Mouse (Mus musculus) olfactory bulb, adult 2 months (tissue): ENCODE measurements at regions not wholly inside any gene's neighbourhood (a gene's known extent, or its start where the extent isn't known, plus 50 kb on each side); places are given as distances from the start of the nearest gene placed in this dataset.
"Not testable (repeated sequence)": the region's sequence is repeated elsewhere in the genome, so short reads cannot be mapped to it uniquely, and the experiment has no call there.

ENCODE experiments used
- CTCF ChIP-seq: fragments of 200-500 bp; IDR thresholded peaks from 2 replicates; pipeline ENCODE4 v1.5.1; 2012; ENCODE audit warnings: low read depth, mild to moderate bottlenecking, low read length, moderate library complexity; ENCODE audit not compliant: insufficient read depth
- POLR2A ChIP-seq: fragments of 200-500 bp; IDR thresholded peaks from 2 replicates; pipeline ENCODE4 v1.6.1; 2012; ENCODE audit warnings: mild to moderate bottlenecking, low read depth, low read length, moderate library complexity; ENCODE audit not compliant: insufficient read depth

DNA sequence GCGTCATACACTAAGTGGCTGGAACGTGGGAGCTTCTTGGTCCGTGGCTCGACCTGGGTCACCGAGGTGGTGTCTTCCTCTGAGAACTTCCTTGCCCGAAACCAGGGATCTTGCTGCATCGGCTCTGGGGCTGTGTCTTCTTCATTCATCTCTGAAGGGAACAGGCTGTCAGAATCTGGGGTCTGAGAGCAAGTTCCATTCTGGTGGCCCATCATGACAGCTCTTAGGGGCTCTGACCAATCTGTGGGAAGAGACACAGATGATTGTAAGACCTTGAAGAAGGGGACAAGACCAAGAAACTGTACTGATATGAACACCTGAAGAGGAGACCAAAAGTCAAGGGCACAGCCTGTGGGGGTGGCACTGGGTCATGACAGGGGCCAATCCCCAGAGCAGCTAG, 177.5 kb downstream of the Plxna1 start:
- TF ChIP-seq CTCF, POLR2A: not testable (repeated sequence)
